Mouse (Mus musculus): ENCODE data around the gene Slc25a34. TPM values are rescaled to one million over a fixed set of nuclear protein-coding genes. Genes with fewer than 3 reads are reported as not detected.

The Slc25a34 gene
- polyA plus RNA-seq, 1 experiment from 2014 or later: 0.26 TPM

Other genes starting within 250 kb of the Slc25a34 start
- 0.30 TPM in 1 of 2 replicates, not detected in the other for gene Clcnka, start 225.1 kb downstream of the Slc25a34 start, polyA plus RNA-seq (2014; fragmentation: Nextera tagmentation; extraction: Ambion mirVana)
- gene Clcnkb, start 207.8 kb downstream of the Slc25a34 start, polyA plus RNA-seq (2014; fragmentation: Nextera tagmentation; extraction: Ambion mirVana): 0.51 TPM in 1 of 2 replicates, not detected in the other
- gene Hspb7, start 203.0 kb downstream of the Slc25a34 start, polyA plus RNA-seq (2014; fragmentation: Nextera tagmentation; extraction: Ambion mirVana): 3.5 and 3.8 TPM in 2 replicates
- 0.20 TPM in 1 of 2 replicates, not detected in the other for gene Srarp, start 187.7 kb downstream of the Slc25a34 start, polyA plus RNA-seq (2014; fragmentation: Nextera tagmentation; extraction: Ambion mirVana)
- 29.9 and 30.9 TPM in 2 replicates for gene Zbtb17, start 179.2 kb downstream of the Slc25a34 start, polyA plus RNA-seq (2014; fragmentation: Nextera tagmentation; extraction: Ambion mirVana)
- gene Spen, start 85.2 kb downstream of the Slc25a34 start, polyA plus RNA-seq (2014; fragmentation: Nextera tagmentation; extraction: Ambion mirVana): 12.8 and 14.9 TPM in 2 replicates
- 94.6 and 108 TPM in 2 replicates for gene Fblim1, start 17.7 kb downstream of the Slc25a34 start, polyA plus RNA-seq (2014; fragmentation: Nextera tagmentation; extraction: Ambion mirVana)
- gene Tmem82, start 5.2 kb downstream of the Slc25a34 start, polyA plus RNA-seq (2014; fragmentation: Nextera tagmentation; extraction: Ambion mirVana): 6.0 and 8.4 TPM in 2 replicates
- gene Plekhm2, start 41.1 kb upstream of the Slc25a34 start, polyA plus RNA-seq (2014; fragmentation: Nextera tagmentation; extraction: Ambion mirVana): 3.2 and 3.7 TPM in 2 replicates
- gene Rsc1a1, start 61.8 kb upstream of the Slc25a34 start, polyA plus RNA-seq (2014; fragmentation: Nextera tagmentation; extraction: Ambion mirVana): 2.2 and 3.7 TPM in 2 replicates
- 19.5 and 20.0 TPM in 2 replicates for gene Ddi2, start 99.6 kb upstream of the Slc25a34 start, polyA plus RNA-seq (2014; fragmentation: Nextera tagmentation; extraction: Ambion mirVana)
- gene Agmat, start 122.9 kb upstream of the Slc25a34 start, polyA plus RNA-seq (2014; fragmentation: Nextera tagmentation; extraction: Ambion mirVana): 10.1 and 12.7 TPM in 2 replicates
- gene Dnajc16, start 167.1 kb upstream of the Slc25a34 start, polyA plus RNA-seq (2014; fragmentation: Nextera tagmentation; extraction: Ambion mirVana): 4.4 and 4.5 TPM in 2 replicates
- 19.3 and 20.0 TPM in 2 replicates for gene Casp9, start 169.8 kb upstream of the Slc25a34 start, polyA plus RNA-seq (2014; fragmentation: Nextera tagmentation; extraction: Ambion mirVana)
- 6.9 TPM in 1 of 2 replicates, not detected in the other for gene Cela2a, start 202.3 kb upstream of the Slc25a34 start, polyA plus RNA-seq (2014; fragmentation: Nextera tagmentation; extraction: Ambion mirVana)
- gene Ctrc, start 222.5 kb upstream of the Slc25a34 start, polyA plus RNA-seq (2014; fragmentation: Nextera tagmentation; extraction: Ambion mirVana): not detected in 2 replicates